Mouse (Mus musculus) myocyte (in vitro differentiated cells): ENCODE measurements at regions not wholly inside any gene's neighbourhood (a gene's known extent, or its start where the extent isn't known, plus 50 kb on each side); places are given as distances from the start of the nearest gene placed in this dataset.

Experiments
- MAX ChIP-seq: IDR thresholded peaks from one replicate; pipeline ENCODE4 v1.6.1; 2011; ENCODE audit warnings: low read depth, mild to moderate bottlenecking, control low read depth
- MYOG ChIP-seq, 3 experiments: IDR thresholded peaks; one replicate each; pipeline ENCODE4 v1.6.1; 2011; ENCODE audit warnings: control low read depth in 2 of 3, low read depth in 2 of 3, mild to moderate bottlenecking in 2 of 3; ENCODE audit not compliant: insufficient read length in 2 of 3, control insufficient read depth in 1 of 3, insufficient read depth in 1 of 3
- POLR2A ChIP-seq: IDR thresholded peaks from one replicate; pipeline ENCODE4 v1.6.1; 2011; ENCODE audit warnings: low read depth, mild to moderate bottlenecking, control low read depth, moderate library complexity; ENCODE audit not compliant: insufficient read length
- TCF12 ChIP-seq: IDR thresholded peaks from one replicate; pipeline ENCODE4 v1.6.1; 2011; ENCODE audit warnings: mild to moderate bottlenecking, control low read depth; ENCODE audit not compliant: poor library complexity, insufficient read depth, severe bottlenecking

GRCm38 (mm10) chr5:133787491-133787890, 312.0 kb upstream of the Castor2 start:
- TF ChIP-seq MAX, result no peak
- TF ChIP-seq TCF12, result no peak
- no peak for TF ChIP-seq MYOG (IDR thresholded peaks at IDR 0.05; ENCODE audit: control insufficient read depth in 1 of 3, insufficient read depth in 1 of 3, insufficient read length in 2 of 3, low read depth in 2 of 3)
- no peak for TF ChIP-seq POLR2A
